Mouse (Mus musculus) left cerebral cortex, postnatal 36 days (tissue): Measurements from ENCODE around the gene Zp1. TPM values are rescaled to one million over a fixed set of nuclear protein-coding genes. Genes with fewer than 3 reads are reported as not detected.
A peak's percentile ranks its signal among the peaks of the same experiment; 100 is the strongest.

Experiments
- DNase-seq, 2 experiments: peaks; one replicate each; pipeline ENCODE4 v3.0.0; 2021 to 2022; ENCODE audit warnings: low spot score in 2 of 2, mixed read lengths in 1 of 2
- intact Hi-C: fragments of 180-260 bp; cut with DNase I; formaldehyde crosslinking; loops from one replicate; pipeline ENCODE4 v1.15.1; 2025
- total RNA-seq, 2 experiments: library from RNA; stranded (reverse); gene quantifications; 2 replicates each; pipeline ENCODE4 v1.2.3; 2021

The Zp1 gene
- total RNA-seq, 2 experiments from 2014 or later: not detected

- peak; percentile 93 to 94 for DNase-seq
- intact Hi-C loops: loop anchor here (2.0 kb wide), 1 partner anchor 13 kb away; the partner anchor contains the start of gene Prpf19
These were observed 38.8 kb downstream of the Zp1 start, which contains the start of gene Tmem109 for GRCm38 (mm10) chr19:10881426-10882154. Gene Tmem109, minus strand, starts transcription at chr19:10882001.

- intact Hi-C loops: loop anchor here (2.0 kb wide), 1 partner anchor 14 kb away; the partner anchor contains the start of gene Prpf19
These were observed 39.4 kb downstream of the Zp1 start for GRCm38 (mm10) chr19:10880975-10881425.

GRCm38 (mm10) chr19:10880085-10880974 is 40.1 kb downstream of the Zp1 start:
- no peak for DNase-seq
- intact Hi-C loops: loop anchor here (2.0 kb wide), 1 partner anchor 14 kb away; the partner anchor contains the start of gene Prpf19

More at GRCm38 (mm10) chr19:10880975-10881425, 39.4 kb downstream of the Zp1 start:
- peak in 1 of 2 experiments; percentile 34 for DNase-seq

DNA sequence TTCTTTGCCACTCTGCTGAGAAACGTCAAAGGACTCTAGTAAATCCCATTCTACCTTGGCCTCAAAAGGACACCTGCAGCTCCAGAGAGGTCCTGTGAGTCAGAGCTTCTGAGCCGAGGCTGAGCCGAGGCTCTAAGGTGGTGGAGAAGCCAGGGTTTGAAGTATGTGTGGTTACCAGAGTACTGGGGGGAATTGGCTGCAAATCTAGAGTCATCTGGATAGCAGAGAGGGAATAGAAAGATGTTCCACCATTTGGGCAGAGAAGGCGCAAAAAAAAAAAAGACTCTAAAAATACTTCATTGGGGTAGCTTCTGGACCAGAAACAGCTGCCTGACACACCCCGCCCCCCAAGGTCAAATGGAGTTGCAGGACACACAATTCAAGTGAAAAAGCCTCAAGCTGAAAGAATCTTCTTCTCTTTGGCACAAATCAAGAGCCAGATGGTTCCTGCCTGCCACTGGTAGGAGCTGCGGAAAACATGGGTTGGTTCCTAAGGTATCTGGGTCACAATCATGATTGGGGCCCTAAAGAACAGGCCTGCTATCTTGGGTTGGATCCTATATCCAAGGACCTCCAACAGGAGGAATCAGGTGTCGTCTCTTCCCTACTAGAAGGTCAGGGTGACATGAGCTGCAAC is 42.1 kb downstream of the Zp1 start:
- DNase-seq: no peak
- intact Hi-C loops: no loop called here

GRCm38 (mm10) chr19:10871328-10871961 is 49.0 kb downstream of the Zp1 start:
- no peak for DNase-seq
- intact Hi-C loops: no loop called here

DNA sequence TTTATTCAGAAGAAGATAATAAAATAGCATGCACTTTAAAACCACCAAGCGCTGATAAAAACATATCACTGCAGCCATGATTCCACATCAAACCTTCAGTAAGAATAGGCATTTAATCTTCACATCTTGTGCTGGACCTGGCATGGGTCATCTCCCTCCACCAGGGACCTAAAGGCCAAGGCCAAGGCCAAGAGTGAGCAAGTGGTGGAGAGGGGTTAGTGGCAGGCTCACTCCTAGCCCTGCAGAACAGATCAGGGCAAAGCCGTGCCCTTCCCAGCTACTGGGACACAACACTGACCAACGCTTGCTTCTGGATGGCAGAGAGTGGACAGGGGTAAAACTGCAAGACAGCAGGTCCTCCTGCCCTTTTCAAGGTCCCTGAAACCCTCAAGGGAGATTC is 49.8 kb downstream of the Zp1 start:
- DNase-seq: no peak
- intact Hi-C loops: no loop called here

GRCm38 (mm10) chr19:10869886-10870527 is 50.4 kb downstream of the Zp1 start, which contains the start of gene Tmem132a:
Gene Tmem132a, minus strand, starts transcription at chr19:10869940.
- DNase-seq: no peak
- intact Hi-C loops: loop anchor here (5.0 kb wide), 2 partner anchors 68 to 158 kb away; no protein-coding TSS in a partner anchor

DNA sequence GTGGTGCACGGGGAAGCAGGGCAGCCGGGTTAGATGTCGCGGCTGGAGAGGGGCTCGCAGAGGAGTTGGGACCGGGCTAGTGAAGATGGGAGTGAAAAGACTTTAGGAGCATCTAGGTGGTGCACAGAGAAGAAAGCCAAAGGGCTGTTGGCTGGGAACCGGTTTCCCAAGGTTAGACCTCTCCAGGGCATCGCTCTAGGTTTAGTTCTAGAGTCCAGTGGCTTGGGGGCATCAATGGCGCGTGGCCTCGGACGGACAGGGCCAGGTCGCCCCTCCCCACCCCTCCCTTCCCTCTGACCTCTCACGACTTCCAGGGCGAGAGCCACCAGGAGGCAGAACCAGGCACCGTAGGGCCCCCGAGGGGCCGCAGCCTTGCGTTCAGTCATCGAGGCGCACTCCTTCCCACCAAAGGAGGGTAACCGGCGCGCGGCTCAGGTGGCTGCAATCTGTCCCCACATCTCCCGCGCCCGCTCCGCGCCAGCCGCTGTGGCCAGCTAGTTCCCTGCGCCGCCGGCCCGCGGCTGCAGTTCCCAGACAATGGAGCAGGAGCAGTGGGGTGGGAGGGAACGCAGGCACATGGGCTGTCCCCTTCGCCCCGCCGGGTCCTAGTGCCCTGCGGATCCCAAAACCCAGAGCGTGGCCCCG is 51.1 kb downstream of the Zp1 start:
- DNase-seq: peak; percentile 89 to 91
- intact Hi-C loops: loop anchor here (5.0 kb wide), 2 partner anchors 67 to 157 kb away; no protein-coding TSS in a partner anchor

GRCm38 (mm10) chr19:10868623-10869141 is 51.8 kb downstream of the Zp1 start:
- DNase-seq: peak; percentile 32 to 43
- intact Hi-C loops: loop anchor here (5.0 kb wide), 2 partner anchors 66 to 156 kb away; no protein-coding TSS in a partner anchor

GRCm38 (mm10) chr19:10867946-10868622 is 52.3 kb downstream of the Zp1 start:
- intact Hi-C loops: loop anchor here (5.0 kb wide), 2 partner anchors 66 to 156 kb away; no protein-coding TSS in a partner anchor
- peak in 1 of 2 experiments; percentile 49 for DNase-seq

DNA sequence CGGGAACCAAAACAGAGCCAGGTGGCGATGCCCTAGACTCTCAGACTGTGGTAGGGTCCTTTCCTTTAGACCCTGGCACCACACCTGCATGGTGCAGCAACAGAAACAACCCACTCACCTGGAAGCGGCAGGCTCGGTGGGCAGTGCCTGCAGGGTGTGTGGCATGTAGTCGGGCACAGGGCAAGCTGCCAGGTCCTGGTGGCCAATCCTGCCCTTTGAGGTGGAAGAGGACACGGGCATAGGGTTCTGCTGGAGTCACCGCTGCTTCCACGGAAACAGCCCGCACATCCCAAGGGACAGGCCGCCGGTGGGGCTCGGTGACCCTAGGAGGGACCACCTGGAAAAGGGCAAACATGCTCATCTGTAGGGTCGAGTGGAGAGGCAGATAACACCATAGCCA is 54.1 kb downstream of the Zp1 start:
- DNase-seq: no peak
- intact Hi-C loops: loop anchor here (5.0 kb wide), 2 partner anchors 64 to 154 kb away; no protein-coding TSS in a partner anchor

Other genes starting within 250 kb of the Zp1 start
- gene Pga5, start 242.6 kb downstream of the Zp1 start, total RNA-seq: not detected
- 10 to 100 TPM; 23.0 to 23.2 TPM for gene Vps37c, start 231.9 kb downstream of the Zp1 start, total RNA-seq
- gene Cd5, start 181.6 kb downstream of the Zp1 start, total RNA-seq: not detected
- gene Cd6, start 90.6 kb downstream of the Zp1 start, total RNA-seq: 1 to 10 TPM; 2.9 to 3.1 TPM
- gene Slc15a3, start 80.9 kb downstream of the Zp1 start, total RNA-seq: 1 to 10 TPM in 1 of 2 experiments, under 1 TPM in 1; 0.86 to 1.7 TPM
- gene Tmem132a, start 50.7 kb downstream of the Zp1 start, total RNA-seq: 100 to 1,000 TPM; 277 to 369 TPM
- gene Tmem109, start 38.6 kb downstream of the Zp1 start, total RNA-seq: 10 to 100 TPM; 40.0 to 49.9 TPM
- 100 to 1,000 TPM; 207 to 213 TPM for gene Prpf19, start 25.4 kb downstream of the Zp1 start, total RNA-seq
- gene Ptgdr2, start 16.5 kb upstream of the Zp1 start, total RNA-seq: under 1 TPM in 1 of 2 experiments, not detected in 1; 0.20 TPM
- gene Ccdc86, start 28.6 kb upstream of the Zp1 start, total RNA-seq: 1 to 10 TPM; 8.2 to 9.1 TPM
- not detected for gene Ms4a10, start 54.0 kb upstream of the Zp1 start, total RNA-seq
- gene Ms4a15, start 72.6 kb upstream of the Zp1 start, total RNA-seq: under 1 TPM in 1 of 2 experiments, not detected in 1; 0.39 TPM
- not detected for gene Ms4a18, start 97.4 kb upstream of the Zp1 start, total RNA-seq
- not detected for gene Ms4a8a, start 160.5 kb upstream of the Zp1 start, total RNA-seq
- not detected for gene 1700017D01Rik, start 210.2 kb upstream of the Zp1 start, total RNA-seq
- not detected for gene 1700025F22Rik, start 244.7 kb upstream of the Zp1 start, total RNA-seq